Mouse (Mus musculus): ENCODE measurements at regions not wholly inside any gene's neighbourhood (a gene's known extent, or its start where the extent isn't known, plus 50 kb on each side); places are given as distances from the start of the nearest gene placed in this dataset.

DNA sequence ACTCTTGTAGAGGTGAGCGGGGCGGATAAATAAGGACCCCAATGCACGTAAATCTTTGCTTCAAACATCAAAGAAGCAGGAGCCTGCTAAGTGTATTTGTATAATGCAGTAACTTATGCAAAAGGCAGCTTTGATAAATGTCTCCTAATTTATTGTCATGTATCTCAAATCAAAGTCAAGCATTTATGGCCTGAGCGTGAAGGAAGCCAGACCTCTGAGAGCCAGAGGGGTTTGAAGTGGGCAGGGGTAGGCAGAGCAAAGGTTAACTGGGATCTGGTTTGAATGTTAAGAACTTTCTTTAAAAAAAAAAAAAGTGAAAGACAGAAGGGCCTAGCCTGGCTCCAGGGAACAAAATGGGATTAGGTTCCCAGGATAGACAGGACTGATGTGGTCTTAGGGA lies 151.1 kb upstream of the Irx3 start:
- no peak for DNase-seq (ENCODE audit: low spot score)

DNA sequence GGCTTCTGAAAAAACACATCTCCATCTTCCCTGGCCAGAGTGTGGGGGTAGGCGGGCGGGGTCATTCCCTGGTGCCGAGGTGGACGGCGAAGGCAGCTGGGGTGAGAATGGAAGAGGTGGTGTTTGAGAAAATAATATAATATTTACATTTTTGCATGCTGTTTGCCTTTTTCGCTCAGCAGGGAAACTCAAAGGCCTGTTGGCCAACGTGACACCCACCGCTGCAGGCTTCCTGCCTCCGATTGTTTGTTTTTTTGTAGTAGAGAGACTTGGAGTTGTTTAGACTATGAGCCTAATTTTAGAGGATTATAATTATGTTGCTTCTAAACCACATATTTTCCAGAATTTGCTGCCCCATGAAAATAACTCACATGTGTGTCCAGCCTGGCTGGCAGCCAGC lies 147.2 kb upstream of the Irx3 start:
- no peak for DNase-seq (ENCODE audit: low spot score)

DNA sequence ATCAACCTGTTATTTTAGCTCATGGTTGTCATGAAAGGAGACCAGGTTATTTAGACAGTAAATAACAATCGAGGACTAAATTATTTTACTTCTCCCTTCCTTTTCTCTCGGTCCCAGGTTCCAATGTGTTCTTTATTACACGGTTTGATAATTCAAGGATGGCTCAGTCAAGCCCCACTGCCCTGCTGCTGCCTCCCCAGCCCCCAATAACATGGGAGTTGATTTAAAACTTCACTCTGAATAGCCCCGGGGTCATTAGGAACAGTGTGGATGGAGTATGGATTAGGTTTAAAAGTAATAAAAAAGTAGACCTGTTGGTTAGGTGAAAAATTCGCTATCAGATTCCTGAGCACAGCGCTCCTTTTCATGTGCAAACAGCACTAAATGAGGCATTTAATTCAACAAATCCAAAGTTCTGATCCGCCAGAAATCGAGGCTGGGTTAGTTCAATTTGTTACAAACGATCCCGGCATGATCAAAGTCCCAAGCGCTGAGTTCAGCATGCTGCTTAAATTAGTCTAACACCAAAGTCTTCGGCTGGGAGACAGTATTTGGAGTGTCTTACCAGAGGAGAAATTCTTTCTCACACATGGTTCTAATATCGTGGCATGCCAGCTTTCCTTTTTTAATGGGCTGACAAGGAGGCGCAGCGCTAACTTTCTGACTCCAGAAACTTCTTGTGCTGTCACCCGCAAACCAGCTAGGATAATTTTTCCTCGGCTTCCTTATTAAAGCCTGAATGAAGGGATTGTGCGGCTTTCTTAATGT lies 146.5 kb upstream of the Irx3 start:
- DNase-seq (ENCODE audit: low spot score): no peak

DNA sequence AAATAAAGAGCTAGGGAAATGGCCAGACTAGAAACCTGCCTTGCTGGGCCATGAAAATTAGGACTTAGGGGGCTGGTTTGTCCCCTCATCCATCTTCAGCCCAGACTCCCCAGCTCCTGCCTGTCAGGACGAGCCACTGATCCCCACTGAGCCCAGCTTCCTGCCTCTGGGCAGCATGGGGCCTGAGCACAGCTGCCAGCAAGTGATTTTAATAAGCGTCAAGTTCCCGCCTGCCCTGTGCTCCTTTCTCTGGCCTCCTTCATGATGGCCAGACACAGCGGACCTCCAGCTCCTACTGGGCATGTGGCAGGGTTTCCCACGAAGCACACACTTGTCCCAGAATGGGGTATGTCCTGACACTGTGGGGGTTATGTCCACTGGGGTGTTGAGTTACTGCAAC lies 139.1 kb upstream of the Irx3 start:
- no peak for DNase-seq (ENCODE audit: low spot score)

DNA sequence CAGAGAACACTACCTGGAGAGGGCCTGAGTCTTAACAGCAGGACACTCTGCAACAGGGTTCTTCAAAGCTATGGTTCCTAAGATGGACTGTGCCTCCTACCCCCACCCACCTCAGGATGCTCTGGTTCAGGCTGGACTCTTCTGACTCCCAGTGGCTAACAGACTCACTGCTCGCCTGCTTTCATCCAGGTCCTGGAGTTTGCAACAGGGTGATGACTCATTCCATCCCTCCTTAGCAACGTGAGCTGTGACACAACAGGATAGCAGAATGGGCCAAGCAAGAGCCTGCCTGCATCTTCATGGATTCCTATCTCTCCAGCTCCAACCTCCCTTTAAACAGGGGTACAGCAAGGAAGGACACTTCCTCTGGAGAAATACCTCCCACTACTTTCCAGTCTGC lies 135.4 kb upstream of the Irx3 start:
- no peak for DNase-seq (ENCODE audit: low spot score)

DNA sequence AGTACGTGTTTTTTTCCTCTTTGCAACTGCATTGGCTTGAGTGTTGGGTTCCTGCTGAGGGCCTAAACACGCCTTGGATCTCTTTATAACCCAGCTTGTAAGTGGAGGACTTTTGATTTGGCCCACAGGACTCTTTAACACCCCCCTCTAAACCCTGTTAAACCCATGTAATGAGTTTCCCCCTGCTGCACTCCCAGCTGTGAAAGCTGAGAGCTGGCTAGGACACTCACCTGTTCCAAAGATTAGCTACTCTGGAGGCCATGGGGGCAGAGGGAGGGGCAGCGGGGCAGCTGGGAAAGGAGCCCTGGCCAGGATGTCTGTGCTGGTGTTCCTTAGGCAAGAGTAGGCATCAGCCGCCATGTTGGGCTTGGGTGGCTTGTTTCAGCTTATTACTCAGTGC lies 128.7 kb upstream of the Irx3 start:
- no peak for DNase-seq (ENCODE audit: low spot score)

DNA sequence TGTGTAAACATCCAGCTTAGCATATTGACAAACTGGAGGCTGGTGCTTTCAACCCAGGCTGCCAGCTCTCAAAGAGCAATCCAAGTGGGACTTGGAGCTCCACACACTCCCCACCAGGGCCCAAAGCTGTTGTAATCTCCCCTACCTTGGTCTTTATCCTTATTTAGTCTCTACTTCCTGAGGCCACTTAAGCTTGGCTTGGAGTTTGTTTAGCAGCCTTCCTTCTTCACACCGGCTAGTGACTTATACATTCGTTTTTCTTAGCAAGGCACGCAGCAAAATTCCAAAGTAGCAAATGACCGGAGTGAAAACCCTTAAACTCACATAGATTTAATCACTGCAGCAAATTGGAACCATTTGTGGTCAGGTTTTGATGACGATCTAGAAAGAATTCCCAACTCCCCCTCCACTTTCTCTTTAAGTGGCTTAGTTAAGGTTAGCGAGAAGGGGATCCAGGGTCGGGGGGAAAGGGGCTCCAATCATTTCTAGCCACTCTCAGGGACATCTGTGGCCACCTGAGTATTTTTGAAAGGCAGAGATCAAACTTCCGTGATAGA lies 124.2 kb upstream of the Irx3 start:
- no peak for DNase-seq (ENCODE audit: low spot score)

DNA sequence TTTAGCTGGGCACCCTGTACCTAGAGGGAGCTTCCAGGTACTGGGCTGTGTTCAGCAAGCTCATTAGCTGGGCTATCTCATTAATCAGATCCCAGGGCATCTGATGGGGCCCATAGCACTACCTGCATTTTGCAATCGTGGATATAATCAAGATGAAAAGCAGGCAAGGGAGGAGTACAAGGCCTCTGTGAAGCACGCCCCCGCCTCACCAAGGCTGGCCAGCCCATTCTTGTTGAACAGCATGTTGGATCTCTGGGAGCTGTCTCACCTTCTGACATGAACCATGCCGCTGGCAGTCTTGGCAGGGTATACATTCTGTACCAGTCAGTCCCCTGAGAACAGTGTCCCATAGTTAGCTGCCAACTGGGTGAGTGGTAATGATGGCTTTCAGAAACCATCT lies 122.3 kb upstream of the Irx3 start:
- DNase-seq (ENCODE audit: low spot score): no peak

DNA sequence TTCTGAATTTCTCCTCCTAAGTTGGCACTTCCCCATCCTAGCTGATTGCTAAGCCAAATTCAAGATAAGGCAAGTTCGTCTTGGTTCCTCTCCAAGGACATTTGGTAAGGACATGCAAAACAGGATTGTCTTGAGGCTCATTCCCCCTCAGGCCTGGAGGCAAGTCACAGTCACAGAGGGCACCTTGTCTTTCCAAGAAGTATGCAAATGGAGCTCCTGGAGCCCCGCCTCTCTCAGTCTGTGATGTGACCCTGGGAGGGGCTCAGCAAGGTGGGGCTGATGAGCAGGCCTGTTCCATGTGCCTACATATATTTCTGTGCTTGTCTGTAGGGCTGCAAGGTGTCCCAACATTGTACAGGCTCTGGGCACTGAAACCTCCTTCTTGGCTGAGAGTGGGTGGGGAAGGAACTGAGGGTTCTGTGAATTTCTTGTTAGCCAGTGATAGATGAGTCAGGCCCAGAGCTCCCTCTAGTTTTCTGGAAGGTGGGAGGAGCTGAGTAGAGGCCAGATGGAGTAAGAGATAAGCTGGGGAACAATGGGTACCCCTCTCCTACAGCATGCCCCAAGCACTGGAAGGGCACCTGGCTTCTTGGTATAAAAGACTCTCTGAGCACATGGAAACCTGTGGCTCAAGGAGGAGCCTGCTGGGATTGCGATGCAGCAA lies 120.5 kb upstream of the Irx3 start:
- no peak for DNase-seq (ENCODE audit: low spot score)

DNA sequence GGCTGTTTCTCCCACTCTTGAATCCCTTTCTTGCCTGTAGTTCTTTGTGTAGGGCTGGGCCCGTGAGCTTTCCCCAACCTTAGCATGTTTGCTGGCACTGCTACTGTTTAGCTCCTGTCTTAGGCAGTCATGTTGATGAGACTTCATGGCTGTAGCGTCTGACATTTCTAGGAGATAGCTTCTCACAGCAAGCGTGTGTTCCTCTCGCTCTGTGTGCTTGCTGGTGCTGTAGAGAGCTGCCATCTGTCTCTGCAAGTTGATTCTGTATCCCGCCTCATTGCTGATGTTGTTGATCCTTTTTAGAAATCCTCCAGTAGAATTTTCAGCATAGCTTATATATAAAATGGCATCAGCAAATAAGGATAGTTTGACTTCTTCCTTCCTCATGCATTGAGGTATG lies 116.0 kb upstream of the Irx3 start:
- no peak for DNase-seq (ENCODE audit: low spot score)

DNA sequence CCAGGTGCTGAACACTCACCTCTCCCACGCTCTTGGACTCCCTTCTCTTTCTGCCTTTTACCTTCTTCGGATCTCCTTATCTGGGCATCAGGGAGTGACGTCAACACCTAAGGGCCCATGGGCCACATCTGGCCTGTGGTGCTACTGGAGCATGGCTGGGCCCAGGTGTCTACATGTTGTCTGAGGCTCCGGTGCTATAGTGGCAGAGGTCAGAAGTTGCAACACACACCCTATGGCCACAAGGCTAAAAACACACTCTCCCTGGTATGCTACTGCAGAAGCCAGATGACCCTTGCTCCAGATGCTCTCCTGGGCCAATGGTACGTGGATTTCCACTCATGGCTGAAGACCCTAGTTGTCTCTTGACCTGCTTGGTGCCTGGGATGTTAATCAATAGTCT lies 112.1 kb upstream of the Irx3 start:
- DNase-seq (ENCODE audit: low spot score): no peak

DNA sequence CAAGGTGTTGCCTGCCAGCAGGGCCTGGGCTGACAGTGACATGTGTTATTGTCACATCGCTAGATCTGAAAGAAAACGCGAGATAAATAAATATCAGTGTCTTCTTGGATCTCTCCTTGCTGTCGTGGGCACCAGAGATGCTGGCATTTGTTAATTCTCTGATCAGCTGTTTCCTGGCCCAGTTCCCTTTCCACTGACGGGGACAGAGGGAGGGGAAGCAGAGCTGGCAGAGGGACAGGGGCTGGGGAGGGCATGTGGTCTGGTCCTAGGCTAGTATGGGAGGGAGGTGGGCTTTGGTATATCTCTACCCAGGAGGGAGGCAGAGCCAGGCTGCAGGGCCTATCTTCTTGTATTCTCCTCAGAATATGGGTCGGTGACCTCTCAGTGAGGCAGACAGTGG lies 111.3 kb upstream of the Irx3 start:
- DNase-seq (ENCODE audit: low spot score): no peak

DNA sequence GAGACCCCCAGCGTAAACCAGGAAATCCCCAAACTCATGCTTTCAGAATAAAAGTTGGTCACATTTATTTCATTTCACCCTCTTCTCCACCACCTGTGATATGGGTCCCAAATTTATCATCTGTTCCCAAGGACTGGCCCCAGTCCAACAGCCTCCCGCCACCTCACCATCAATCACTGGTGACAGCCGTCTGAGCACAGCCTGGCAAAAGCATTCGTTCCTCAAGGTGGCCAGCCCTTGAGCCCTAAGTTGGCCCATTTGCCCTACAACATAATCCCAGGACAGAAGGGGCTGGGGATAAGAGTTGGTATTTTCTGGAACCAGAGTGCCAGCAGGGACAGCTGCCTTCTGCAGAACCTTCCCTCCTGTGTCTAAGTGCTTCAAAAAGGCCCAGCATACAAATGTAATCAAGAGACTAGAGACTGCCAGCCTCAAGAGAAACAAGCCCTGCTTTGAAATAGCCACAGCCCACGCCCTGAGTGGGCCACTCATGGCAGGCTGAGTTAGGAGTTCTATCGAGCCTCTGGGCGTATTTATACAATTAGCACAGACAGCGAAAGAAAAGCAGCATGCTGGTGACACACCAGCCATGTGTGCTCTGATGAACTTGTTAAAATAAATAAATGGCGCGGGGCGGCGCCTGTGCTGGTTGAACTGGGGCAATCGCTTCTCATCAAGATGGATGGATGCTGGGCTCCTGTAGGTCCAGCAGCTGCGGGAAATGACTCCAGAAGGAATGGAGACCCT lies 107.9 kb upstream of the Irx3 start:
- DNase-seq (ENCODE audit: low spot score): no peak

DNA sequence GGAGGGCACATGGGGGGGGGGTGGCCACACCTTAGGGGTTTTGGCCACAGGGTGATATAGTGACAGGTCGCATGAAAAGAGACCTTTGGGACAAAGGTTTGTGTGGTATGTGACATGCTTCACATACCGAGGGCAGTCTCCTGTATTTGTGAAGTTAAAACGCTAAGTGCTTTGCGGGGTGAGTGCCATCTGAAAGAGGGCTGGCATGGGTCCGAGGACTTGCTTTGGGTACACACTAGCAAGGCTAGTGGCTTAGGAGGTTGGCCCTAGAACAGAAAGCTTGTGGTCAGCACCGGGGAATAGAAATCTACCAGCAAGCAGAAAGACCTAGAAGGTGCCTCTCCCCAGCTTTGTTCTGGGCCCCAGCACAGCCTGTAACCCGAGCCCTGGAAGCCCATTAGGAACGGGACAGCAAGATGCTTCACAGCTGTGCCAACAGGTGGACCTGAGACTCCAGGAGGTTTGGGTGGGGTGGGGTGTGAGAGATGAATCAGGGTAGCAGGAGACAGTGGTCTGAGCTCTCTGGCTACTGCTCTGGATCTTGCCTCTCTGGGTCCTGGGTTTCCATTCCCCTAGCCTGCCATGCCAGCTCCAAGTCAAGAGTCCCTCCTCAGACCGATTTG lies 107.0 kb upstream of the Irx3 start:
- DNase-seq (ENCODE audit: low spot score): no peak

DNA sequence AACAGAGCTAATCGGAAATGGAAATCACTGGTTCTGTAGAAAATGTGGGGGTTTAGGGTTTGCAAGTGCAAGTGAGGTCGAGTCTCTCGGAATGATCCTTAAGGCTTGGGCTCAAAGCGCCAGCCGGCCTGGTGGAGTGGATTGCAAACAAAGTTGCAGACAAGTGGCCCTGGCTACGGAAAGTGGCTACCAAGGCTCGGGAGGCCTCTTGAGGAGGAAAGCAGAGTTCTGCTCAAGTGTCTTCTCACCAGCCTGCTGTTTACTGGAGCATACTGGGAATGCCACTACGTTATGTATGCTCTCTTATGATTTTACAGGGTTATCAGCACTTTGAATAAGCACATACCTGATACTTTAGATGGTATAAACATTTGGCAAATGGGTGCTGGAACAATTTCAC lies 105.3 kb upstream of the Irx3 start:
- no peak for DNase-seq (ENCODE audit: low spot score)

DNA sequence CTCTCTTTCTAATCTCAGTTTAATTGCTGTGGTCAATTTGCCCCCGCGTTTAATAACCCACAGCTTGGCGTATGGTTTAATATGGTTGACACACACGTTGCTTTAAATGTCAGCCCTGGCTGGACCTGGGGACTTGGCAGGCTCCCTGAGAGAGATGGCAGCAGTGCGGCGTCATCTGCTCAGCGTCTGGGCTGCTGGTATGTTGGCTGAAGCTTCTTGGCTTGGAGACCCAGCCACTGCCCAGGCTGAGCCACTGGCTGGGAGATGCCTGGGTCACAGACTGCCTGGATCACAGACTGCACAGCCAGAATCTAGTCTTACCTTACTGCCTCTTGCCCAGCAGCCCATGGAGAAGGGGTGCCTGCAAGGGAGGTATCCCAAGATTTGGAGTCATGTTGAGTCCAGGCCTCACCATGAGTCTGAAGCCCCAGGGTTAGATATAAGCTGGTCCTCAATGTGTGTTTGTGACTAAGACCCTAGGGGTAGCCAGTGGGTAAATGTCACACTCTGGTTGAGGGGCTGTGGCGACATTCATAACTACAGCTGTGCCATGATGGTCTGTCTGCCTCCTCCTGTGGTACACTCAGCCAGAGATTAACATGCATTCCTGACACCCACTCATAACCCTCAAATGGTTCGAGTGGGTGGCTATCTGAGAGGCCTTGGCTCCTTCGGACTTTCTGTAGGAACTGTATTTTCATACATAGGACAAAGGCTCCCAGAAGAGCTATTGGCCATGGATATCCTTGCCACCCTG lies 99.8 kb upstream of the Irx3 start:
- no peak for DNase-seq (ENCODE audit: low spot score)

DNA sequence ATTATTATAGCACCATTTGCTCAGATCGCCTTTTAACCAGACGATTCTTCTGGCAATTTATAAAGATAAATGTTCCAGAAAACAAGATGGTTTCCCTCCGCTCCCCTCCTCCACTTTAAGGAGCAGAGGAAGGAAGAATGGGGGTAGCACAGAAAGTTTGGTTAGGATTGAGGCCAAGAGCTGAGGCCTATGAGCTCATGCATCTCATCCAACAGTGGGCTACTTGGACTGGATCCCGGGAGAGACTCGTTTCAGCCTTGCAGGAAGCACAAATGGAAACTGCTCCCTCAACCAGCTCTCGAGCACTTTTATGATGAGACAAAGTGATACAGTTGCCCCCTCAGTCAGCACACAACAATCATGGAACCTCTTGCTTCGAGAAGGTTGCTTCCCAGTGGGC lies 97.9 kb upstream of the Irx3 start:
- no peak for DNase-seq (ENCODE audit: low spot score)

DNA sequence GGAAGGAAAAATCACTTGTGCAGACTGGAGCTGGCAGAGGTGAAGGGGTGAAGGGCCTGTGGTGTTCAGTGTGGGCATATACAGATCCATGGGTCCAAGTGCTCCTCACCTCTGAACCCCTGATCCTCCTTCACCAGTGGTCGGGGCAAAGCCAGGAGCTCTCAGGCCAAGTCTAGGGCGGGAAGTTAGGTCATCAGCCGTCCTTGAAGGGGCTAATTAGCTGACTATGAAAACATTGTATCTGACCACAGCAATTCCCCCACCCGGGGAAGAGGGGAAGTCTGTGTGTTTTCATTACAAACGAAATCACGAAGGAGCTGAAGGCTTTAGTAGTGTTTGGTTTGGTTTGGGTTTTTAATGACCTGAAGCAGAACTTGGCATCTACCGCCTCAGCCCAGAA lies 95.5 kb upstream of the Irx3 start:
- DNase-seq (ENCODE audit: low spot score): no peak

DNA sequence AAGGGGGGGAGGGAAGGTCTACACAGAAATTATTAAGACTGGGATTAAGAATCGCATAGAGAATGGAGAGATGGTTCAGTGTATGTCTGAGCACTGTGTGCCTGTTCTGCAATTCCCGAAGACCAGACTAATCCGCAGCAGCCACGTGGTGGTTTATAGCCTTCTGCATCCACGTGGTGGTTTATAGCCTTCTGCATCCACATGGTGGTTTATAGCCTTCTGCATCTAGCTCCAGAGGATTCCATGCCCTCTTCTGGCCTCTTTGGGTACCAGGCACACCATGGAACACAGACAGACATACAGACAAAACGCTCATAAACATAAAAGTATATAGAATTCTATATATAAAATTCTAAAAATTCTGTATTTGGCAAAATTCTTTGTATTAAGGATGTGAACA lies 94.1 kb upstream of the Irx3 start:
- no peak for DNase-seq (ENCODE audit: low spot score)

DNA sequence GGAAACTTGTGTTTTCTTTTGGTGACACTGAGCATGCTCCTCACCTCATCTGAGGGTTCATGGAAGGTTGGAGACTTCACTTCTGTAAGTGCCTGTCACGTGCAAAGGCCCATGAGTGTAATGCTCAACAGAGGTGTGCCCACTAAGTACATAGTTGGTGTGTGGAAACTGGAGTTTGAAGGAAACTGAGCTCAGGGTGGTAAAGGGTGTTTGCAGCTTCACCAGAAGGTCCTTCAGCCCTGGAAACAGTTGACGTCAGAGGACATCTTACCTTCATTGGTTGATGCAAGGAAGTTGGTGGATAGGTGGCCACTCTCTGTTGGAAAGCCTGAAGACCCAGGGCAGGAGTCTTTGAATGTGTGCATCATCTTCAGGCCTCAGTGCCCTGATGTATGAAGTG lies 83.0 kb upstream of the Irx3 start:
- DNase-seq (ENCODE audit: low spot score): no peak

DNA sequence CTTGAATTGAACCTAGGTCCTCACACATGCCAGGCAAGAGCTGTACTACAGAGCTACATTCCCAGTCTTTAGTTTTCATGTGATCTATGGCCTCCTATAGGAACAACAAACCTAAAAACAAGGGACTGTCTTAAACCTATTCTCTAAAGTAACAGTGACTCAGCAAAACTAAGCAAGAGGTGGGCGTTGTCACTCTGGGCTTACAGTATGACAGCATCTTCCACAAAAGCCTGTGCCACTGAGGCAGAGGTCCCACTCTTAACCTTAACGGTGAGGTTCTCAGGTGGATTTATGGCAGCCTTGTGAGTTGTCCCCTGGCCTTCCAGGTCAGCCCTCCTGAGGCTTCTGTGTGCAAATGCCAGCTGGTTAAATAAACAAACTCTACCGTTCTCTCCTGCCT lies 82.5 kb upstream of the Irx3 start:
- no peak for DNase-seq (ENCODE audit: low spot score)

DNA sequence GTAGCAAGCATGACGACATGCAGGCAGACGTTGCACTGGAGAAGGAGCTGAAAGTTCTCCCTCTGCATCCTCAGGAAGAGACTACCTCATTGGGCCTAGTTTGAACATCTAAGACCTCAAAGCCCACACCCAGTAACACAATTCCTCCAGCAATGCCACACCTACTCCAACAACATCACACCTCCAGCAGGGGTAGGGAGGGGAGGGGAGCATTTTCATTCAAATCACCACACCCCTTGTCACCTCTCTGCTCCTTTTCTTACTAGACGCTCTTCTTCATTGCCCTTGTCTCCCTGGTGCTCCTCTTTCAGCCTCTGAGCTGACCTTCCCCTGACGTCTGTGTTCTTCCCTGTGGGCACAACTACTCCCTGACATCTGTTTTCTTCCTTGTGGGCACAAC lies 81.1 kb upstream of the Irx3 start:
- no peak for DNase-seq (ENCODE audit: low spot score)
